Mouse (Mus musculus) brain, adult 2 months (tissue): ENCODE measurements around the gene Pilrb2.
A peak's percentile ranks its signal among the peaks of the same experiment; 100 is the strongest.

Experiments used
- DNase-seq: peaks from one replicate; pipeline ENCODE4 v3.0.0; 2011; ENCODE audit warnings: low read depth, low spot score

Pilrb2 gene

GRCm38 (mm10) chr5:137833500-137833899 is 38.1 kb downstream of the Pilrb2 start:
- DNase-seq = no peak

GRCm38 (mm10) chr5:137831506-137831905 is 40.1 kb downstream of the Pilrb2 start:
- DNase-seq = no peak

GRCm38 (mm10) chr5:137831106-137831505 is 40.5 kb downstream of the Pilrb2 start:
- no peak for DNase-seq

GRCm38 (mm10) chr5:137830238-137830637 is 41.4 kb downstream of the Pilrb2 start:
- peak; percentile 37 for DNase-seq

- no peak for DNase-seq
These were observed 42.9 kb downstream of the Pilrb2 start for GRCm38 (mm10) chr5:137828694-137829093.

- DNase-seq = peak; percentile 16
These were observed 45.2 kb downstream of the Pilrb2 start for GRCm38 (mm10) chr5:137826421-137826820.

GRCm38 (mm10) chr5:137825971-137826370 is 45.6 kb downstream of the Pilrb2 start:
- DNase-seq = no peak

- DNase-seq = peak; percentile 5
These were observed 46.6 kb downstream of the Pilrb2 start for GRCm38 (mm10) chr5:137825030-137825429.

- no peak for DNase-seq
These were observed 48.1 kb downstream of the Pilrb2 start for GRCm38 (mm10) chr5:137823455-137824045.

- peak; percentile 44 for DNase-seq
These were observed 49.0 kb downstream of the Pilrb2 start for GRCm38 (mm10) chr5:137822602-137823001.

GRCm38 (mm10) chr5:137822126-137822525 is 49.5 kb downstream of the Pilrb2 start:
- no peak for DNase-seq

GRCm38 (mm10) chr5:137817466-137818222 is 54.0 kb downstream of the Pilrb2 start:
- no peak for DNase-seq
